Mouse (Mus musculus) megakaryocyte, embryonic 14.5 days (primary cell): ENCODE data around the gene Adam1a.

Experiments
- FLI1 ChIP-seq: IDR thresholded peaks from 2 replicates; pipeline ENCODE4 v1.6.1; 2012; ENCODE audit warnings: low read length, inconsistent platforms, mixed read lengths
- GATA1 ChIP-seq: IDR thresholded peaks from 3 replicates; pipeline ENCODE4 v1.6.1; 2012; ENCODE audit warnings: mixed read lengths, low read length, inconsistent platforms, borderline replicate concordance

GRCm38 (mm10) chr5:121564468-121564895 is 19.2 kb upstream of the Adam1a start:
- TF ChIP-seq GATA1 (no peak), FLI1 (no peak)
